Mouse (Mus musculus) erythroblast, embryonic 14.5 days (primary cell): Measurements from ENCODE around the gene Dcakd.

Experiments used
- GATA1 ChIP-seq: IDR thresholded peaks from 2 replicates; pipeline ENCODE4 v1.6.1; 2012; ENCODE audit warnings: low read length, inconsistent platforms, mixed read lengths
- TAL1 ChIP-seq: IDR thresholded peaks from 3 replicates; pipeline ENCODE4 v1.6.1; 2012; ENCODE audit warnings: low read length, inconsistent platforms, mixed read lengths

GRCm38 (mm10) chr11:102971604-102972003 lies 56.5 kb downstream of the Dcakd start:
- TF ChIP-seq TAL1 (no peak), GATA1 (no peak)
